Mouse (Mus musculus) intestine, postnatal 0 days (tissue): ENCODE data around the gene Bbs12. TPM values are rescaled to one million over a fixed set of nuclear protein-coding genes. Genes with fewer than 3 reads are reported as not detected.

Experiments
- ATAC-seq: fragments of 200-750 bp; cut with Nextera tagmentation; 2 replicates; pipeline ENCODE4 v1.8.0; 2017; ENCODE audit warnings: mild to moderate bottlenecking, moderate TSS enrichment, moderate library complexity
- H3K27ac ChIP-seq: fragments of 300-500 bp; sonication (generic); 2 replicates; pipeline ENCODE4 v1.5.1; 2014; ENCODE audit warnings: mild to moderate bottlenecking, low read depth, low read length, moderate library complexity
- H3K27me3 ChIP-seq: fragments of 300-500 bp; sonication (generic); replicated peaks from 2 replicates; pipeline ENCODE4 v1.6.1; 2014; ENCODE audit warnings: low read length, mixed read lengths; ENCODE audit not compliant: control insufficient read depth, insufficient read depth
- H3K36me3 ChIP-seq: fragments of 300-500 bp; sonication (generic); 2 replicates; pipeline ENCODE4 v1.6.1; 2014; ENCODE audit warnings: mild to moderate bottlenecking, moderate library complexity; ENCODE audit not compliant: control insufficient read depth, insufficient read depth
- H3K4me1 ChIP-seq: fragments of 300-500 bp; sonication (generic); replicated peaks from 2 replicates; pipeline ENCODE4 v1.6.1; 2014; ENCODE audit warnings: antibody characterized with exemption, low read length, mixed read lengths; ENCODE audit not compliant: control insufficient read depth, insufficient read depth
- H3K4me2 ChIP-seq: fragments of 300-500 bp; sonication (generic); replicated peaks from 2 replicates; pipeline ENCODE4 v1.6.1; 2014; ENCODE audit warnings: low read depth, mild to moderate bottlenecking, moderate library complexity
- H3K4me3 ChIP-seq: fragments of 300-500 bp; sonication (generic); 2 replicates; pipeline ENCODE4 v1.5.1; 2014; ENCODE audit warnings: low read depth, low read length
- H3K9ac ChIP-seq: fragments of 300-500 bp; sonication (generic); 2 replicates; pipeline ENCODE4 v1.6.1; 2014; ENCODE audit warnings: mild to moderate bottlenecking, low read depth, low read length
- H3K9me3 ChIP-seq: fragments of 300-500 bp; sonication (generic); 2 replicates; pipeline ENCODE4 v1.6.1; 2016; ENCODE audit warnings: mixed run types; ENCODE audit not compliant: control insufficient read depth
- CTCF ChIP-seq: sonication (generic); IDR thresholded peaks from 2 replicates; pipeline ENCODE4 v1.5.1; 2016; ENCODE audit warnings: low read depth, mild to moderate bottlenecking, control low read depth, antibody characterized with exemption, moderate library complexity
- WGBS: fragments of 180-500 bp; shearing (Covaris S2); extraction: QIAGEN DNeasy Blood & Tissue Kit; methylation state at CpG from one replicate; pipeline ENCODE4 v1.1.7; 2014; 5-methylcytosine and 5-hydroxymethylcytosine counted together
- polyA plus RNA-seq: library from polyadenylated mRNA; unstranded; fragments of >200 nt; fragmentation: Nextera tagmentation; extraction: Ambion mirVana; gene quantifications from 2 replicates; pipeline ENCODE4 v1.2.1, GENCODE M21; 2015

Bbs12 gene
- polyA plus RNA-seq, 1 experiment from 2014 or later = 1.7 TPM

GRCm38 (mm10) chr3:37292654-37293053 lies 19.7 kb upstream of the Bbs12 start:
- no peak for TF ChIP-seq CTCF
- ATAC-seq = no peak
- H3K4me2 ChIP-seq = no peak overlapping the region

GRCm38 (mm10) chr3:37299470-37299869 lies 12.9 kb upstream of the Bbs12 start:
- no peak overlapping the region for H3K27ac ChIP-seq
- H3K4me3 ChIP-seq = no peak overlapping the region
- no peaks in the 10 kb centered on the region for H3K36me3 ChIP-seq
- H3K4me1 ChIP-seq = no peaks in the 10 kb centered on the region
- no peak for ATAC-seq
- no peak for TF ChIP-seq CTCF
- WGBS = 76% methylated on average over 3 of the region's 3 CpGs
- no peaks in the 10 kb centered on the region for H3K27me3 ChIP-seq
- no peak overlapping the region for H3K4me2 ChIP-seq
- no peak overlapping the region for H3K9ac ChIP-seq
- H3K9me3 ChIP-seq = no peaks in the 10 kb centered on the region

More at GRCm38 (mm10) chr3:37292654-37293053, 19.7 kb upstream of the Bbs12 start:
- H3K4me1 ChIP-seq = no peaks in the 10 kb centered on the region
- no peaks in the 10 kb centered on the region for H3K9me3 ChIP-seq
- 61% methylated on average over 2 of the region's 2 CpGs for WGBS
- no peaks in the 10 kb centered on the region for H3K36me3 ChIP-seq
- H3K27me3 ChIP-seq = no peaks in the 10 kb centered on the region
- no peak overlapping the region for H3K9ac ChIP-seq
- no peak overlapping the region for H3K27ac ChIP-seq
- no peak overlapping the region for H3K4me3 ChIP-seq

GRCm38 (mm10) chr3:37302685-37303084 lies 9.7 kb upstream of the Bbs12 start:
- no peaks in the 10 kb centered on the region for H3K4me1 ChIP-seq

GRCm38 (mm10) chr3:37303392-37304139 lies 8.8 kb upstream of the Bbs12 start:
- Histone ChIP-seq H3K9ac (no peak overlapping the region), H3K27me3 (no peaks in the 10 kb centered on the region), H3K4me2 (no peak overlapping the region), H3K9me3 (no peaks in the 10 kb centered on the region), H3K36me3 (no peaks in the 10 kb centered on the region), H3K27ac (no peak overlapping the region), H3K4me3 (no peak overlapping the region), H3K4me1 (no peaks in the 10 kb centered on the region)
- WGBS = 66% methylated on average over 8 of the region's 8 CpGs
- no peak for TF ChIP-seq CTCF
- ATAC-seq = no peak

More at GRCm38 (mm10) chr3:37302685-37303084, 9.7 kb upstream of the Bbs12 start:
- H3K9ac ChIP-seq = no peak overlapping the region
- no peaks in the 10 kb centered on the region for H3K27me3 ChIP-seq
- TF ChIP-seq CTCF = peak; percentile 82
- H3K27ac ChIP-seq = no peak overlapping the region
- ATAC-seq = no peak
- H3K4me2 ChIP-seq = no peak overlapping the region
- 43% methylated on average over 12 of the region's 12 CpGs for WGBS
- no peaks in the 10 kb centered on the region for H3K36me3 ChIP-seq
- no peak overlapping the region for H3K4me3 ChIP-seq
- no peaks in the 10 kb centered on the region for H3K9me3 ChIP-seq

- no peak for TF ChIP-seq CTCF
- H3K4me3 ChIP-seq = peak overlapping the region; percentile 75
Observed at GRCm38 (mm10) chr3:37311897-37312369, 421 bp upstream of the Bbs12 start.

GRCm38 (mm10) chr3:37313371-37313770 lies 1.0 kb downstream of the Bbs12 start:
- 0 out of 2 replicates have a peak overlapping the region, but pooled peaks have one; percentile 62 for H3K9ac ChIP-seq
- no peak for ATAC-seq
- H3K4me1 ChIP-seq = no peaks in the 10 kb centered on the region
- 23% methylated on average over 1 of the region's 1 CpGs for WGBS
- H3K27ac ChIP-seq = no peak overlapping the region
- H3K36me3 ChIP-seq = no peaks in the 10 kb centered on the region
- peak overlapping the region; percentile 88 for H3K4me2 ChIP-seq
- H3K27me3 ChIP-seq = no peaks in the 10 kb centered on the region
- H3K9me3 ChIP-seq = no peaks in the 10 kb centered on the region
- TF ChIP-seq CTCF = no peak
- H3K4me3 ChIP-seq = 0 out of 2 replicates have a peak overlapping the region, but pooled peaks have one; percentile 75

More at GRCm38 (mm10) chr3:37311897-37312369, 421 bp upstream of the Bbs12 start:
- no peaks in the 10 kb centered on the region for H3K4me1 ChIP-seq
- peak overlapping the region; percentile 62 for H3K9ac ChIP-seq
- no peak overlapping the region for H3K27ac ChIP-seq
- no peaks in the 10 kb centered on the region for H3K27me3 ChIP-seq
- H3K4me2 ChIP-seq = peak overlapping the region; percentile 88
- no peaks in the 10 kb centered on the region for H3K36me3 ChIP-seq
- WGBS = 2% methylated on average over 10 of the region's 10 CpGs
- H3K9me3 ChIP-seq = no peaks in the 10 kb centered on the region
- ATAC-seq = no peak
